Mouse (Mus musculus) MEL (cell line): ENCODE measurements around the gene Rbmxl1. TPM values are rescaled to one million over a fixed set of nuclear protein-coding genes. Genes with fewer than 3 reads are reported as not detected.

Experiments
- DNase-seq: peaks from one replicate; pipeline ENCODE4 v3.0.0; 2011; ENCODE audit warnings: low read depth, low spot score
- H3K27ac ChIP-seq: 2 replicates; pipeline ENCODE4 v1.5.1; 2012; ENCODE audit warnings: low read depth, mild to moderate bottlenecking, control low read depth, low read length, moderate library complexity; ENCODE audit not compliant: control insufficient read depth
- H3K27me3 ChIP-seq, 2 experiments: fragments of 150-350 bp in 1 of 2; sonication (generic) in 1 of 2; 2 replicates each; pipeline ENCODE4 v1.6.1; 2012; ENCODE audit warnings: low read length in 2 of 2, mild to moderate bottlenecking in 2 of 2, improper control_type of control experiment in 1 of 2, moderate library complexity in 1 of 2; ENCODE audit not compliant: insufficient read depth in 2 of 2, control insufficient read depth in 1 of 2
- H3K36me3 ChIP-seq, 2 experiments: 2 replicates each; pipeline ENCODE4 v1.6.1; 2012 to 2014; ENCODE audit warnings: low read length in 2 of 2, improper control_type of control experiment in 1 of 2, inconsistent platforms in 1 of 2, mild to moderate bottlenecking in 1 of 2; ENCODE audit not compliant: insufficient read depth in 2 of 2, control insufficient read depth in 1 of 2
- H3K4me1 ChIP-seq, 2 experiments: fragments of 150-350 bp in 1 of 2; sonication (generic) in 1 of 2; 2 replicates each; pipeline ENCODE4 v1.6.1; 2012; ENCODE audit warnings: low read length in 2 of 2, improper control_type of control experiment in 1 of 2, mild to moderate bottlenecking in 1 of 2; ENCODE audit not compliant: insufficient read depth in 2 of 2, control insufficient read depth in 1 of 2
- H3K4me3 ChIP-seq, 2 experiments: fragments of 150-350 bp in 1 of 2; sonication (generic) in 1 of 2; 2 replicates each; pipeline ENCODE4 v1.5.1; 2012; ENCODE audit warnings: low read depth in 2 of 2, low read length in 2 of 2, mild to moderate bottlenecking in 2 of 2, moderate library complexity in 2 of 2, control low read depth in 1 of 2, improper control_type of control experiment in 1 of 2; ENCODE audit not compliant: control insufficient read depth in 1 of 2, insufficient read depth in 1 of 2
- H3K79me2 ChIP-seq: 2 replicates; pipeline ENCODE4 v1.6.1; 2012; ENCODE audit warnings: mild to moderate bottlenecking, low read length, moderate library complexity; ENCODE audit not compliant: control insufficient read depth, poor library complexity, insufficient read depth
- H3K9ac ChIP-seq: 2 replicates; pipeline ENCODE4 v1.6.1; 2012; ENCODE audit warnings: low read depth, mild to moderate bottlenecking, control low read depth, low read length, moderate library complexity; ENCODE audit not compliant: control insufficient read depth, poor library complexity, severe bottlenecking
- H3K9me3 ChIP-seq: fragments of 150-350 bp; sonication (generic); replicated peaks from 2 replicates; pipeline ENCODE4 v1.6.1; 2012; ENCODE audit warnings: mild to moderate bottlenecking, low read length, improper control_type of control experiment, moderate library complexity; ENCODE audit not compliant: insufficient read depth
- CHD2 ChIP-seq: IDR thresholded peaks from 2 replicates; pipeline ENCODE4 v1.6.1; 2011; ENCODE audit warnings: low read length, improper control_type of control experiment
- CTCF ChIP-seq, 3 experiments: IDR thresholded peaks in 2 of 3; conservative IDR thresholded peaks in 1 of 3; 2 replicates each; pipeline ENCODE4 v1.5.1; 2011 to 2012; ENCODE audit warnings: low read length in 3 of 3, low read depth in 2 of 3, mild to moderate bottlenecking in 2 of 3, improper control_type of control experiment in 1 of 3, inconsistent platforms in 1 of 3, mixed read lengths in 1 of 3, moderate library complexity in 1 of 3; ENCODE audit not compliant: control insufficient read depth in 1 of 3, insufficient read depth in 1 of 3, poor library complexity in 1 of 3, severe bottlenecking in 1 of 3
- ELF1 ChIP-seq: IDR thresholded peaks from 2 replicates; pipeline ENCODE4 v1.6.1; 2014; ENCODE audit warnings: low read depth, mild to moderate bottlenecking, inconsistent platforms, low read length, improper control_type of control experiment, moderate library complexity
- ETS1 ChIP-seq: IDR thresholded peaks from 2 replicates; pipeline ENCODE4 v1.6.1; 2012; ENCODE audit warnings: low read depth, mild to moderate bottlenecking, inconsistent platforms, low read length, improper control_type of control experiment, moderate library complexity
- GABPA ChIP-seq: IDR thresholded peaks from 2 replicates; pipeline ENCODE4 v1.6.1; 2012; ENCODE audit warnings: low read depth, mild to moderate bottlenecking, inconsistent platforms, low read length, improper control_type of control experiment, moderate library complexity
- HCFC1 ChIP-seq: IDR thresholded peaks from 2 replicates; pipeline ENCODE4 v1.6.1; 2012; ENCODE audit warnings: low read depth, mild to moderate bottlenecking, inconsistent platforms, low read length, improper control_type of control experiment, moderate library complexity
- JUND ChIP-seq: IDR thresholded peaks from 2 replicates; pipeline ENCODE4 v1.6.1; 2011; ENCODE audit warnings: low read depth, mild to moderate bottlenecking, improper control_type of control experiment, low read length
- KAT2A ChIP-seq: conservative IDR thresholded peaks from 2 replicates; pipeline ENCODE4 v1.6.1; 2012; ENCODE audit warnings: low read depth, low read length, improper control_type of control experiment, inconsistent platforms
- MAZ ChIP-seq: IDR thresholded peaks from 2 replicates; pipeline ENCODE4 v1.6.1; 2012; ENCODE audit warnings: low read depth, mild to moderate bottlenecking, inconsistent platforms, low read length, improper control_type of control experiment
- MXI1 ChIP-seq: IDR thresholded peaks from 2 replicates; pipeline ENCODE4 v1.6.1; 2011; ENCODE audit warnings: mild to moderate bottlenecking, low read depth, low read length, improper control_type of control experiment
- MYB ChIP-seq: IDR thresholded peaks from 2 replicates; pipeline ENCODE4 v1.6.1; 2011; ENCODE audit warnings: mild to moderate bottlenecking, low read depth, low read length, improper control_type of control experiment
- MYC ChIP-seq: IDR thresholded peaks from 2 replicates; pipeline ENCODE4 v1.6.1; 2011; ENCODE audit warnings: low read depth, mild to moderate bottlenecking, low read length, improper control_type of control experiment, moderate library complexity
- POLR2AphosphoS2 ChIP-seq: IDR thresholded peaks from 2 replicates; pipeline ENCODE4 v1.6.1; 2011; ENCODE audit warnings: low read length, improper control_type of control experiment
- POLR2AphosphoS5 ChIP-seq: IDR thresholded peaks from 2 replicates; pipeline ENCODE4 v1.6.1; 2012; ENCODE audit warnings: low read depth, borderline replicate concordance, mild to moderate bottlenecking, inconsistent platforms, low read length, moderate library complexity, mixed read lengths
- RAD21 ChIP-seq: IDR thresholded peaks from 2 replicates; pipeline ENCODE4 v1.6.1; 2011; ENCODE audit warnings: mild to moderate bottlenecking, low read depth, low read length, improper control_type of control experiment
- SMC3 ChIP-seq: IDR thresholded peaks from 2 replicates; pipeline ENCODE4 v1.6.1; 2011; ENCODE audit warnings: low read depth, low read length, improper control_type of control experiment
- UBTF ChIP-seq: IDR thresholded peaks from 2 replicates; pipeline ENCODE4 v1.6.1; 2012; ENCODE audit warnings: low read depth, mild to moderate bottlenecking, inconsistent platforms, low read length, improper control_type of control experiment, moderate library complexity, borderline replicate concordance; ENCODE audit not compliant: insufficient read depth
- USF1 ChIP-seq: IDR thresholded peaks from 2 replicates; pipeline ENCODE4 v1.6.1; 2014; ENCODE audit warnings: low read depth, mild to moderate bottlenecking, inconsistent platforms, low read length, improper control_type of control experiment, moderate library complexity
- USF2 ChIP-seq, 2 experiments: IDR thresholded peaks; 2 replicates each; pipeline ENCODE4 v1.6.1; 2011 to 2012; ENCODE audit warnings: improper control_type of control experiment in 2 of 2, low read length in 2 of 2, borderline replicate concordance in 1 of 2, inconsistent platforms in 1 of 2, low read depth in 1 of 2, mild to moderate bottlenecking in 1 of 2; ENCODE audit not compliant: insufficient read depth in 1 of 2
- ZC3H11A ChIP-seq: IDR thresholded peaks from 2 replicates; pipeline ENCODE4 v1.6.1; 2012; ENCODE audit warnings: low read depth, mild to moderate bottlenecking, inconsistent platforms, low read length, improper control_type of control experiment
- ZKSCAN1 ChIP-seq: IDR thresholded peaks from 2 replicates; pipeline ENCODE4 v1.6.1; 2012; ENCODE audit warnings: low read depth, mild to moderate bottlenecking, inconsistent platforms, low read length, improper control_type of control experiment, moderate library complexity
- ZMIZ1 ChIP-seq: IDR thresholded peaks from 2 replicates; pipeline ENCODE4 v1.6.1; 2012; ENCODE audit warnings: low read depth, mild to moderate bottlenecking, inconsistent platforms, low read length, improper control_type of control experiment, moderate library complexity
- polyA plus RNA-seq, 2 experiments: library from polyadenylated mRNA; stranded (reverse) in 1 of 2; unstranded in 1 of 2; fragments of >175 nt in 1 of 2; fragments of >200 nt in 1 of 2; gene quantifications; 2 replicates each; pipeline versions ENCODE4 v1.2.1 to v1.2.4; 2012; ENCODE audit warnings: low replicate concordance in 2 of 2, low read depth in 1 of 2; ENCODE audit not compliant: insufficient read length in 2 of 2, insufficient read depth in 1 of 2, missing spikeins in 1 of 2
- total RNA-seq: library from RNA; depleted of rRNA; stranded (reverse); fragments of 300-350 nt; gene quantifications from 2 replicates; pipeline ENCODE4 v1.2.3, GENCODE M21; 2012

The Rbmxl1 gene
- total and polyA plus RNA-seq, 3 experiments: 129 to 194 TPM; not detected in 1

GRCm38 (mm10) chr8:78555817-78556216 is 47.1 kb upstream of the Rbmxl1 start:
- Histone ChIP-seq H3K27me3 (no peaks in the 10 kb centered on the region), H3K4me1 (no peaks in the 10 kb centered on the region), H3K4me3 (no peak overlapping the region), H3K27ac (no peak overlapping the region), H3K36me3 (peaks cover 0 to 3% of the 10 kb centered on the region in 2 experiments; a peak in 2 of 4 replicates)
- TF ChIP-seq ETS1 (no peak), ELF1 (no peak), USF1 (no peak), POLR2AphosphoS2 (no peak), CTCF (IDR thresholded peaks at IDR 0.05 in 2 of 3, conservative IDR thresholded peaks at IDR 0.05 in 1 of 3; ENCODE audit: control insufficient read depth in 1 of 3, insufficient read depth in 1 of 3, low read depth in 2 of 3, low read length in 3 of 3, poor library complexity in 1 of 3, severe bottlenecking in 1 of 3) (no peak), HCFC1 (no peak), KAT2A (no peak), MYC (no peak), UBTF (no peak), MXI1 (no peak), RAD21 (no peak), ZC3H11A (no peak), ZMIZ1 (no peak), JUND (no peak), MYB (no peak), CHD2 (no peak), SMC3 (no peak), ZKSCAN1 (no peak), USF2 (IDR thresholded peaks at IDR 0.05; ENCODE audit: borderline replicate concordance in 1 of 2, insufficient read depth in 1 of 2, low read depth in 1 of 2, low read length in 2 of 2) (no peak)
- TF ChIP-seq, all 39 proteins: peak for 0
- Histone ChIP-seq H3K9ac (no peak overlapping the region), H3K79me2 (no peaks in the 10 kb centered on the region; the same call in 1 of the 2 replicates), H3K9me3 (no peaks in the 10 kb centered on the region)
- DNase-seq: no peak

DNA sequence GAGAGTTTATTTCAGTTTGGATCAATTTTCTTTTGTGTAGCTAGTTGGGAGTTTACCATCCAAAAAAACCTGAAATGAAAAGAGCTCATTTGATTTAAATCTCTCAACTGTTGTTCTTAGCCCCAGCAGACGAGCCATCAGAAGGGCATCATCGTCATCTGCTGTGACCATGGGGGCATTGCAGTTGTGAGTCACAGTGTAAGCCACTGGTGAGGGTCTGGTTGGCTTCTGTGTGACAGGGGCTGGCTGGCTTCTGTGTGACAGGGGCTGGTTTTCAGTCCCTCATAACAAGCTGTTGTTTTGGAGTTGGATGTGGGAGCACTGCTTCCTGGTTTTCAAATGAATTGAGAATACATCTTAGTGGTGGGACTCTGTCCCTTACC is 42.0 kb upstream of the Rbmxl1 start:
- Histone ChIP-seq H3K27me3 (no peaks in the 10 kb centered on the region), H3K4me1 (no peaks in the 10 kb centered on the region), H3K9me3 (no peaks in the 10 kb centered on the region), H3K4me3 (no peak overlapping the region), H3K79me2 (no peaks in the 10 kb centered on the region), H3K27ac (no peak overlapping the region), H3K36me3 (peaks cover 0 to 3% of the 10 kb centered on the region in 2 experiments; a peak in 1 of 4 replicates), H3K9ac (no peak overlapping the region)
- no peak for DNase-seq
- TF ChIP-seq KAT2A (no peak), CTCF (IDR thresholded peaks at IDR 0.05 in 2 of 3, conservative IDR thresholded peaks at IDR 0.05 in 1 of 3; ENCODE audit: control insufficient read depth in 1 of 3, insufficient read depth in 1 of 3, low read depth in 2 of 3, low read length in 3 of 3, poor library complexity in 1 of 3, severe bottlenecking in 1 of 3) (no peak), GABPA (no peak), MAZ (no peak), JUND (no peak), SMC3 (no peak), POLR2AphosphoS5 (no peak), ZC3H11A (no peak), ZKSCAN1 (no peak), UBTF (no peak)
